Mouse (Mus musculus): ENCODE data around the gene Fbxw5. TPM values are rescaled to one million over a fixed set of nuclear protein-coding genes. Genes with fewer than 3 reads are reported as not detected.

Gene Fbxw5
- total and polyA plus RNA-seq, 3 experiments = 29.2 to 65.6 TPM; not detected in 1

DNA sequence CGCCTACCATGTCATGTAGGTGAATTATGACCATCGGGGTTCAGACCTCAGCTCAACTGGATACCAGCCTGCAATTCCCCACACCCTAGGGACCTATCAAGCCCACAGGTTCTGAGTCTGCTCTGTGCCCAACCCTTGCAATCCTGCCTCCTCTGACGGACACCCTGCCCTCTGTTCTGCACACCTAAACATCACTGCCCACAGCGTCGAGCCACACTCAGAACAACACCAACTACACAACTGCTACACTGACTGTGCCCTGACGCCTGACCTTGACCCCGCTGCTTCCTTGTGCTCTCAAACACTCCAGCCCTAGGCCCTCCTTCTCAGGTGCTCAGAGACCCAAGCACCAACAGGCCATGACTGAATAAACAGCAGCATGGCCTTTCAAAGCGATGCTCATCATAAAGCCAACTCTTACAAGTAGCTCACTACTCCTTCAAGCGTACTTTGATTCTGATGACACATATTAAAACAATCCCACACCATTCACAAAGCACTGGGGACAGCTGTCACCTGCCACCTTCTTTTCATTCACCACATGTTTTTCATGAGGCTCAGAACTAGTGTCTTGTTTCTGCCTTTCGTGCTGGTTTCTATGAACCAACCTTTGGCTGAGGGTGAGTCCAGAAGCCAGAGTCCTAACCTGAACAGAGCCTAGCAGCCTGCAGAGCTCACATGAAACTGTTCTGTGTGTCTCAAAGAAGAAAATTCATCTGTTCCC lies 41.3 kb downstream of the Fbxw5 start:
- H3K4me3 ChIP-seq (ENCODE audit: control insufficient read depth in 1 of 2, insufficient read depth in 1 of 2, low read depth in 2 of 2, low read length in 2 of 2) = no peak overlapping the region
- no peak overlapping the region for H3K27ac ChIP-seq (ENCODE audit: control insufficient read depth, low read depth, low read length)
- no peak for TF ChIP-seq MAX (IDR thresholded peaks at IDR 0.05; ENCODE audit: low read length)
- DNase-seq (ENCODE audit: low read depth, low spot score) = no peak
- H3K36me3 ChIP-seq (ENCODE audit: control insufficient read depth in 1 of 2, insufficient read depth in 2 of 2, low read length in 2 of 2) = peaks cover 3 to 4% of the 10 kb centered on the region in 2 experiments
- no peaks in the 10 kb centered on the region for H3K9me3 ChIP-seq (replicated peaks; ENCODE audit: insufficient read depth, low read length)
- no peak overlapping the region for H3K9ac ChIP-seq (ENCODE audit: control insufficient read depth, low read depth, low read length, poor library complexity, severe bottlenecking)
- no peaks in the 10 kb centered on the region for H3K27me3 ChIP-seq (ENCODE audit: control insufficient read depth in 1 of 2, insufficient read depth in 2 of 2, low read length in 2 of 2)
- peaks cover 30% of the 10 kb centered on the region for H3K79me2 ChIP-seq (ENCODE audit: control insufficient read depth, insufficient read depth, low read length, poor library complexity)
- H3K4me1 ChIP-seq (ENCODE audit: control insufficient read depth in 1 of 2, insufficient read depth in 2 of 2, low read length in 2 of 2) = peaks cover 0 to 7% of the 10 kb centered on the region in 2 experiments; a peak in 2 of 4 replicates

DNA sequence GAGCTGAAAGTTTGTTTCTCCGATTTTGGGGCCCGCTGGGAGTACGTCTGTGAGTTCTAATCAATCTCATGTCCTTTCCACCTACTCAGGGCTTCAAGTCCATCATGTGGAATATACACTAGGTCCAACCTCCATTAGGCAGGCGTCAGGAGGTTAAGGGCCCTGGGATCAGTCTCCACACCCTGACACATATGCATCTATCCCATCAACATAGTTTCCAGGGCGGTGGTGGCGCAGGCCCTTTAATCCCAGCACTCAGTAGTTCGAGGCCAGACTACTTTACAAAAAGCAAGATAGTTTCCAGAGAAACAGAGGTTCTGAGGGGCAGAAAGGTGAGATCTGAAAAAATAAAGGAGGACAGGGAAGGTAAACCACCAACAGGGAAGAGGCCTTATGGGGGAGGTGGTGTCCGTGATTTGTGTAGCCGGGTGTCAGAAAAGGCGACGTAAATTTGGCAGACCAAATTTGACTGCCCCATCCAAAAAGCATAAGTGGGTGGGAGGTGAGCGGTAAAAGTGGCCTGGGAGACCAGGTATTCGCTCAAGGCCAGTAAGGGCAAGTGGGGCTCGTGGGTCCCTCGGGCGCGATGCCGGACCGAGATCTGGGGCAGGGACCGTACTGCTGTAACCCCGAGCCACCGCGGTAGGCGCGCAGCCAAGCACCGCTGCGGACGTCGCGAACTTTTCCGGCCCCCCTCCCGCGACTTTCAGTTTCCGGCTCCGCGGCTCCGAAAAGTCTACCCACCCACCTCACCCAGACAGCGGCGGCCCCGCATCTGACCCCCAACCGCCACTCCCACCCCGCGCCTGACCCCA lies 45.7 kb downstream of the Fbxw5 start:
- peaks cover 2 to 7% of the 10 kb centered on the region in 2 experiments; a peak in 3 of 4 replicates for H3K4me1 ChIP-seq (ENCODE audit: control insufficient read depth in 1 of 2, insufficient read depth in 2 of 2, low read length in 2 of 2)
- no peak for DNase-seq (ENCODE audit: low read depth, low spot score)
- H3K27ac ChIP-seq (ENCODE audit: control insufficient read depth, low read depth, low read length) = peak overlapping the region; percentile 59
- peak overlapping the region; percentile 82 to 93 for H3K4me3 ChIP-seq (ENCODE audit: control insufficient read depth in 1 of 2, insufficient read depth in 1 of 2, low read depth in 2 of 2, low read length in 2 of 2)
- peaks cover 0 to 7% of the 10 kb centered on the region in 2 experiments; a peak in 2 of 4 replicates for H3K36me3 ChIP-seq (ENCODE audit: control insufficient read depth in 1 of 2, insufficient read depth in 2 of 2, low read length in 2 of 2)
- H3K9ac ChIP-seq (ENCODE audit: control insufficient read depth, low read depth, low read length, poor library complexity, severe bottlenecking) = peak overlapping the region; percentile 93
- H3K9me3 ChIP-seq (replicated peaks; ENCODE audit: insufficient read depth, low read length) = no peaks in the 10 kb centered on the region
- peaks cover 30% of the 10 kb centered on the region for H3K79me2 ChIP-seq (ENCODE audit: control insufficient read depth, insufficient read depth, low read length, poor library complexity)
- TF ChIP-seq TCF12 (IDR thresholded peaks at IDR 0.05; ENCODE audit: low read depth, low read length) (peak; percentile 6; the same call in 1 of the 2 replicates), UBTF (IDR thresholded peaks at IDR 0.05; ENCODE audit: borderline replicate concordance, insufficient read depth, low read depth, low read length) (no peak), MYB (IDR thresholded peaks at IDR 0.05; ENCODE audit: low read depth, low read length) (no peak)
- no peaks in the 10 kb centered on the region for H3K27me3 ChIP-seq (ENCODE audit: control insufficient read depth in 1 of 2, insufficient read depth in 2 of 2, low read length in 2 of 2)

DNA sequence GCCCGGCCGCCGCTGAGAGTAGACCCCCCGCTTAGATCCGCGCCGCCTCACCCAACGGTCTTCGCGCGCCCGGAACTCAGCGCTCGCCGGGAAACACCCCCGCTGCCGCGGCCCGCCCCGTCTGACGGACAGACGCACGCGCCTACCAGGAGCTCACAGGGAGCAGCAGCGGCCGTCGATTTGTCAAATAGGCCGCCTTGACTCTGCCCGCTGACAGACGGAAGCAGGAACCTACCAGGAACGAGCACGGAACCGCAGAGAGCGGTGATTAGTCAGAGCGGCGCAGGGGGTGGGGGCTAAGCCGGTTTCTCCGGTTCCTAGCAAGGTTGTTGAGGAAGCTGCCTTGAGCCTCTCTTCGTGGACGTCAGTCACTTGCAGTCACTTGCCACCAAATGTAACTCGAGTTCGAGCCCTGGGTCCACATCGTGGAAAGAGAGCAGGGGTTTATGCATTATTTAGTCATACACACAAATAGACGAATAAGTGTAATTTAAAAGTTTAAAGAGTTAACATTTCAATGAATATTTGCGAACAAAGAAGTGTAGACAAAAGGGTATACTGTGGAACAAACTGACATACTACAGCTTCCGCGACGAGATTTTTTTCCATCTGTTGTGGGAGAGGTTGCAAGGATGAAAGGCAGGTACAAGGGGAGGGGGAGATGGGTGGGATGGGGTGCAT lies 46.4 kb downstream of the Fbxw5 start, which contains the start of gene Traf2:
TSS of gene Traf2 (minus strand) at position 130 of the 681 bp plus-strand sequence.
- Histone ChIP-seq H3K4me3 (ENCODE audit: control insufficient read depth in 1 of 2, insufficient read depth in 1 of 2, low read depth in 2 of 2, low read length in 2 of 2) (peak within 1 kb of the TSS; percentile 82 to 93), H3K4me1 (ENCODE audit: control insufficient read depth in 1 of 2, insufficient read depth in 2 of 2, low read length in 2 of 2) (peaks cover 2 to 7% of the 10 kb centered on the region in 2 experiments; a peak in 3 of 4 replicates), H3K9me3 (replicated peaks; ENCODE audit: insufficient read depth, low read length) (no peaks in the 10 kb centered on the region), H3K27me3 (ENCODE audit: control insufficient read depth in 1 of 2, insufficient read depth in 2 of 2, low read length in 2 of 2) (no peaks in the 10 kb centered on the region), H3K36me3 (ENCODE audit: control insufficient read depth in 1 of 2, insufficient read depth in 2 of 2, low read length in 2 of 2) (peaks cover 0 to 7% of the 10 kb centered on the region in 2 experiments; a peak in 2 of 4 replicates), H3K9ac (ENCODE audit: control insufficient read depth, low read depth, low read length, poor library complexity, severe bottlenecking) (peak within 1 kb of the TSS; percentile 93), H3K27ac (ENCODE audit: control insufficient read depth, low read depth, low read length) (peak within 1 kb of the TSS; percentile 59), H3K79me2 (ENCODE audit: control insufficient read depth, insufficient read depth, low read length, poor library complexity) (peaks cover 30% of the 10 kb centered on the region)
- DNase-seq (ENCODE audit: low read depth, low spot score) = peak; percentile 99
- TF ChIP-seq TAL1 (IDR thresholded peaks at IDR 0.05; ENCODE audit: low read length) (no peak), SIN3A (IDR thresholded peaks at IDR 0.05; ENCODE audit: low read length) (peak; percentile 81), KAT2A (conservative IDR thresholded peaks at IDR 0.05; ENCODE audit: low read depth, low read length) (peak; percentile 46), USF1 (IDR thresholded peaks at IDR 0.05; ENCODE audit: low read depth, low read length) (no peak), ELF1 (IDR thresholded peaks at IDR 0.05; ENCODE audit: low read depth, low read length) (peak; percentile 76), NELFE (IDR thresholded peaks at IDR 0.05; ENCODE audit: low read depth, low read length) (peak; percentile 81), NRF1 (IDR thresholded peaks at IDR 0.05; ENCODE audit: insufficient read depth, low read depth, low read length, poor library complexity, severe bottlenecking) (peak; percentile 54; the same call in 1 of the 2 replicates), TCF12 (IDR thresholded peaks at IDR 0.05; ENCODE audit: low read depth, low read length) (peak; percentile 23), TBP (IDR thresholded peaks at IDR 0.05; ENCODE audit: low read depth, low read length) (peak; percentile 86), CHD2 (IDR thresholded peaks at IDR 0.05; ENCODE audit: low read length) (peak; percentile 91), ZKSCAN1 (IDR thresholded peaks at IDR 0.05; ENCODE audit: low read depth, low read length) (no peak), BHLHE40 (IDR thresholded peaks at IDR 0.05; ENCODE audit: borderline replicate concordance, low read depth, low read length) (0 out of 2 replicates have a peak, but pooled peaks have one; percentile 25), POLR2AphosphoS5 (IDR thresholded peaks at IDR 0.05; ENCODE audit: borderline replicate concordance, low read depth, low read length) (no peak), EP300 (IDR thresholded peaks at IDR 0.05; ENCODE audit: low read depth in 1 of 2, low read length in 2 of 2) (0 out of 4 replicates have a peak, but pooled peaks of 1 of the 2 experiments have one; percentile 27), USF2 (IDR thresholded peaks at IDR 0.05; ENCODE audit: borderline replicate concordance in 1 of 2, insufficient read depth in 1 of 2, low read depth in 1 of 2, low read length in 2 of 2) (no peak), POLR2A (IDR thresholded peaks at IDR 0.05; ENCODE audit: control insufficient read depth in 1 of 2, insufficient read depth in 1 of 2, low read depth in 1 of 2, low read length in 2 of 2, poor library complexity in 1 of 2) (peak; percentile 64 to 88; a peak in 3 of 4 replicates), CHD1 (IDR thresholded peaks at IDR 0.05; ENCODE audit: low read depth, low read length) (no peak)
